Mouse (Mus musculus) intestine, embryonic 14.5 days (tissue): ENCODE data around the gene Tmprss13. TPM values are rescaled to one million over a fixed set of nuclear protein-coding genes. Genes with fewer than 3 reads are reported as not detected.

Experiments
- ATAC-seq: fragments of 200-750 bp; cut with Nextera tagmentation; replicated peaks from 2 replicates; pipeline ENCODE4 v1.8.0; 2017; ENCODE audit warnings: low read depth, moderate number of reproducible peaks, moderate TSS enrichment, moderate library complexity; ENCODE audit not compliant: low FRiP score, low TSS enrichment
- DNase-seq: peaks from one replicate; pipeline ENCODE4 v3.0.0-alpha.2; 2018; ENCODE audit warnings: low spot score
- H3K27ac ChIP-seq: fragments of 300-500 bp; sonication (generic); 2 replicates; pipeline ENCODE4 v1.5.1; 2014; ENCODE audit warnings: low read depth, mild to moderate bottlenecking, control low read depth
- H3K27me3 ChIP-seq: fragments of 300-500 bp; sonication (generic); replicated peaks from 2 replicates; pipeline ENCODE4 v1.6.1; 2014; ENCODE audit warnings: low read length, control low read depth; ENCODE audit not compliant: control insufficient read depth, insufficient read depth
- H3K36me3 ChIP-seq: fragments of 300-500 bp; sonication (generic); 2 replicates; pipeline ENCODE4 v1.6.1; 2014; ENCODE audit warnings: low read length, control low read depth; ENCODE audit not compliant: control insufficient read depth, insufficient read depth
- H3K4me1 ChIP-seq: fragments of 300-500 bp; sonication (generic); replicated peaks from 2 replicates; pipeline ENCODE4 v1.6.1; 2014; ENCODE audit warnings: low read length, control low read depth, mixed read lengths; ENCODE audit not compliant: control insufficient read depth, insufficient read depth
- H3K4me2 ChIP-seq: fragments of 300-500 bp; sonication (generic); 2 replicates; pipeline ENCODE4 v1.6.1; 2014; ENCODE audit warnings: low read length
- H3K4me3 ChIP-seq: fragments of 300-500 bp; sonication (generic); 2 replicates; pipeline ENCODE4 v1.5.1; 2014; ENCODE audit warnings: low read depth, low read length, control low read depth, mixed read lengths
- H3K9ac ChIP-seq: fragments of 300-500 bp; sonication (generic); 2 replicates; pipeline ENCODE4 v1.6.1; 2014; ENCODE audit warnings: mild to moderate bottlenecking, low read length
- H3K9me3 ChIP-seq: fragments of 300-500 bp; sonication (generic); 2 replicates; pipeline ENCODE4 v1.6.1; 2016; ENCODE audit warnings: low read length, control low read depth; ENCODE audit not compliant: control insufficient read depth
- WGBS: fragments of 180-500 bp; shearing (Covaris S2); extraction: QIAGEN DNeasy Blood & Tissue Kit; methylation state at CpG from one replicate; pipeline ENCODE4 v1.1.7; 2014; 5-methylcytosine and 5-hydroxymethylcytosine counted together
- polyA plus RNA-seq: library from polyadenylated mRNA; unstranded; fragments of >200 nt; fragmentation: Nextera tagmentation; extraction: Ambion mirVana; gene quantifications from 2 replicates; pipeline ENCODE4 v1.2.1, GENCODE M21; 2014

Tmprss13 gene
- 0.48 and 0.80 TPM in 2 replicates for polyA plus RNA-seq

- Histone ChIP-seq H3K9ac (no peak within 1 kb of the TSS), H3K36me3 (no peaks in the 10 kb centered on the region), H3K4me2 (0 out of 2 replicates have a peak within 1 kb of the TSS, but pooled peaks have one; percentile 8), H3K27me3 (peaks cover 3% of the 10 kb centered on the region; the same call in 1 of the 2 replicates), H3K4me1 (no peaks in the 10 kb centered on the region), H3K9me3 (no peaks in the 10 kb centered on the region), H3K4me3 (no peak within 1 kb of the TSS), H3K27ac (no peak within 1 kb of the TSS)
- ATAC-seq (peak; percentile 43; the same call in 1 of the 2 replicates), DNase-seq (peak; percentile 61)
- 18% methylated on average over 14 of the region's 14 CpGs for WGBS
Observed at GRCm38 (mm10) chr9:45318855-45319254, at the start of gene Tmprss13. Gene Tmprss13 (plus strand): TSS chr9:45319100.

DNA sequence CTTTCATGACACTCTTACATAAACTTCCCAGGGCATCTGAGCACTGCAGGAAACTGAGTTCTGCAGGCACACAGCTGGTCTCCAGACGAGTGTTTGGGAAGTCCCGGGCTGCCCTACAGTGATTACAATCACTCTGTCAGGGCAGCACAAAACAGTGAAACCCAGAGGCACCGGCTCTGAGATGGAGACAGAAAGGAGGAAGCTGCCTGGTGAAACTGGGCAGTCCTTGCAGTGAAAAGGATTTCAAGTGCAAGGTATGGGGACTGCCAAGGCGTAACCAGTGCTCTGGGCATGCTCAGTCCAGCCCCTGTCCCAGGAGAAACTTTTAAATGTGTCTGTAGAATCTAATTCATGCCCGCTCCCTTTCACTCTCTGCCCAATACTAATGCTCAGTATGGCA lies 46.7 kb upstream of the Tmprss13 start:
- Histone ChIP-seq H3K27me3 (peaks cover 23% of the 10 kb centered on the region), H3K9me3 (no peaks in the 10 kb centered on the region), H3K4me1 (no peaks in the 10 kb centered on the region; the same call in 1 of the 2 replicates), H3K36me3 (no peaks in the 10 kb centered on the region), H3K4me2 (no peak overlapping the region), H3K4me3 (no peak overlapping the region), H3K27ac (no peak overlapping the region), H3K9ac (no peak overlapping the region)
- no peak for DNase-seq
- WGBS, result 44% methylated on average over 5 of the region's 5 CpGs
- ATAC-seq, result no peak

DNA sequence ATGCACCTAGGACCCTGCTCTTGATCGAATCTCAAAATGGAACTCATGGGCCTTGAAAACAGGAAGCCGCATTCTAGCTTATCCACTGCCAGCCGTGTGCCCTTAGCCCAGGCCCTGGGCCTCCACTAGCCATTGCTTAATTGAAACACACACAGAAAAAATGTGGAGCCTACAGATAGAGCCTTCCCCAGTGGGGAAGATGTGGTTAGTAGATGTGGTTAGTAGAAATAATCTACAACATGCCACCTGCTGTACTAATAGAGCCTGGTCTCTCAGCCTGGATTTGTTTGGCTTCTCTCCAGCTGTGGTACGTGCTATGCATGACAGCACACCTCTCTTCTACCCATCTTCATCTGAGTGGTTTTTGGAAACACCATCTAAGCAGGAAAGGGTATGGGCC lies 44.7 kb upstream of the Tmprss13 start:
- no peaks in the 10 kb centered on the region for H3K9me3 ChIP-seq
- no peak overlapping the region for H3K27ac ChIP-seq
- H3K9ac ChIP-seq, result no peak overlapping the region
- ATAC-seq (no peak), DNase-seq (no peak)
- H3K27me3 ChIP-seq, result peaks cover 8% of the 10 kb centered on the region; the same call in 1 of the 2 replicates
- no peaks in the 10 kb centered on the region; the same call in 1 of the 2 replicates for H3K4me1 ChIP-seq
- H3K4me2 ChIP-seq, result no peak overlapping the region
- H3K4me3 ChIP-seq, result no peak overlapping the region
- 87% methylated on average over 4 of the region's 4 CpGs for WGBS
- H3K36me3 ChIP-seq, result no peaks in the 10 kb centered on the region

- ATAC-seq, result no peak
Observed at GRCm38 (mm10) chr9:45274635-45275034, 44.3 kb upstream of the Tmprss13 start.

DNA sequence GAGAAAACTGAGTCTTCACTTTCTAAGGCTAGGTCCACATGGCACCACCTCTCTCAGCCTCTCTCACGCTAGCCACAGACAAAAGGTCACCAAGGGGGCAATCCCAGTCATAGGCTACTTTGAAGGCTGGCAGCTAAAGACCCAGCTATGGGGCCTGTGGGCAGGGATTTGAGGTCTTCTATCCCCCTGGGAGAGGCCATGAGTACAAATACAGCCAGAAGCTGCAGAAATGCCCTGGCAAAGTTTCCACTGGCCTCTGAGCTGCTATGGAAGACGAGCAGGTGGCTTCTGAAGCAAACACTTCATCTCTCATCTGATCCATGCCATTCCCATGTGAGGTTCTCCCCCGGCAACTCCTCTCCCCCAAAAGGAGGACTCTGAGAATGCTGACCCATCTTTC lies 38.8 kb upstream of the Tmprss13 start:
- 62% methylated on average over 3 of the region's 3 CpGs for WGBS
- no peaks in the 10 kb centered on the region for H3K36me3 ChIP-seq
- DNase-seq, result no peak
- no peaks in the 10 kb centered on the region for H3K27me3 ChIP-seq
- H3K4me1 ChIP-seq, result no peaks in the 10 kb centered on the region
- ATAC-seq, result no peak
- H3K4me2 ChIP-seq, result no peak overlapping the region
- no peak overlapping the region for H3K27ac ChIP-seq
- no peaks in the 10 kb centered on the region for H3K9me3 ChIP-seq
- H3K4me3 ChIP-seq, result no peak overlapping the region
- H3K9ac ChIP-seq, result no peak overlapping the region

More at GRCm38 (mm10) chr9:45274635-45275034, 44.3 kb upstream of the Tmprss13 start:
- Histone ChIP-seq H3K9me3 (no peaks in the 10 kb centered on the region), H3K27me3 (peaks cover 3% of the 10 kb centered on the region; the same call in 1 of the 2 replicates), H3K9ac (no peak overlapping the region), H3K4me1 (no peaks in the 10 kb centered on the region), H3K36me3 (no peaks in the 10 kb centered on the region), H3K4me3 (no peak overlapping the region), H3K27ac (no peak overlapping the region), H3K4me2 (no peak overlapping the region)
- WGBS, result 88% methylated on average over 2 of the region's 2 CpGs
- DNase-seq, result no peak

GRCm38 (mm10) chr9:45280891-45281290 lies 38.0 kb upstream of the Tmprss13 start:
- no peak for ATAC-seq
- H3K4me1 ChIP-seq, result no peaks in the 10 kb centered on the region
- H3K9me3 ChIP-seq, result no peaks in the 10 kb centered on the region
- H3K27ac ChIP-seq, result no peak overlapping the region
- H3K36me3 ChIP-seq, result no peaks in the 10 kb centered on the region
- H3K4me3 ChIP-seq, result no peak overlapping the region
- no peak overlapping the region for H3K9ac ChIP-seq
- H3K4me2 ChIP-seq, result no peak overlapping the region
- no peak for DNase-seq
- WGBS, result 83% methylated on average over 3 of the region's 3 CpGs
- H3K27me3 ChIP-seq, result no peaks in the 10 kb centered on the region

- no peaks in the 10 kb centered on the region for H3K4me1 ChIP-seq
- no peak overlapping the region for H3K9ac ChIP-seq
- no peak overlapping the region for H3K4me2 ChIP-seq
- H3K27ac ChIP-seq, result no peak overlapping the region
- WGBS, result 82% methylated on average over 5 of the region's 5 CpGs
- H3K9me3 ChIP-seq, result no peaks in the 10 kb centered on the region
- no peak overlapping the region for H3K4me3 ChIP-seq
- H3K36me3 ChIP-seq, result no peaks in the 10 kb centered on the region
- DNase-seq (no peak), ATAC-seq (no peak)
- no peaks in the 10 kb centered on the region for H3K27me3 ChIP-seq
Observed at GRCm38 (mm10) chr9:45282466-45282865, 36.4 kb upstream of the Tmprss13 start.

GRCm38 (mm10) chr9:45291481-45292168 lies 27.3 kb upstream of the Tmprss13 start:
- no peak overlapping the region for H3K4me2 ChIP-seq
- no peak overlapping the region for H3K9ac ChIP-seq
- WGBS, result 84% methylated on average over 11 of the region's 11 CpGs
- no peak overlapping the region for H3K4me3 ChIP-seq
- no peak for ATAC-seq
- DNase-seq, result no peak
- no peaks in the 10 kb centered on the region for H3K9me3 ChIP-seq
- no peaks in the 10 kb centered on the region for H3K36me3 ChIP-seq
- H3K27me3 ChIP-seq, result no peaks in the 10 kb centered on the region
- no peaks in the 10 kb centered on the region for H3K4me1 ChIP-seq
- no peak overlapping the region for H3K27ac ChIP-seq
